Mouse (Mus musculus) bone marrow macrophage, adult 2 months (primary cell): ENCODE results near the gene Tfrc. TPM values are rescaled to one million over a fixed set of nuclear protein-coding genes. Genes with fewer than 3 reads are reported as not detected.

Experiments
- H3K27ac ChIP-seq: 2 replicates; pipeline ENCODE4 v1.5.1; 2012; ENCODE audit warnings: low read depth, low read length; ENCODE audit not compliant: insufficient read depth
- H3K4me1 ChIP-seq: 2 replicates; pipeline ENCODE4 v1.6.1; 2012; ENCODE audit warnings: low read length; ENCODE audit not compliant: control insufficient read depth, insufficient read depth
- H3K4me3 ChIP-seq: 2 replicates; pipeline ENCODE4 v1.5.1; 2012; ENCODE audit warnings: mild to moderate bottlenecking, low read length, moderate library complexity; ENCODE audit not compliant: insufficient read depth
- CTCF ChIP-seq: IDR thresholded peaks from 2 replicates; pipeline ENCODE4 v1.5.1; 2012; ENCODE audit warnings: low read depth, mild to moderate bottlenecking, low read length, moderate library complexity
- POLR2A ChIP-seq: IDR thresholded peaks from 2 replicates; pipeline ENCODE4 v1.6.1; 2012; ENCODE audit warnings: mild to moderate bottlenecking, low read depth, low read length, borderline replicate concordance
- polyA plus RNA-seq: library from polyadenylated mRNA; stranded (reverse); fragments of >200 nt; gene quantifications from 2 replicates; pipeline ENCODE4 v1.2.4, GENCODE M21; 2012; ENCODE audit not compliant: missing spikeins, insufficient read depth, insufficient read length

Tfrc gene
- polyA plus RNA-seq, 1 experiment = 45.0 TPM

GRCm38 (mm10) chr16:32659385-32659784 lies 50.7 kb downstream of the Tfrc start:
- Histone ChIP-seq H3K27ac (no peak overlapping the region), H3K4me3 (no peak overlapping the region), H3K4me1 (peaks cover 18% of the 10 kb centered on the region)
- no peak for TF ChIP-seq POLR2A
- TF ChIP-seq CTCF = peak; percentile 91

GRCm38 (mm10) chr16:32660095-32660494 lies 51.4 kb downstream of the Tfrc start:
- H3K27ac ChIP-seq = no peak overlapping the region
- TF ChIP-seq CTCF (no peak), POLR2A (no peak)
- peaks cover 20% of the 10 kb centered on the region for H3K4me1 ChIP-seq

GRCm38 (mm10) chr16:32660557-32661321 lies 52.0 kb downstream of the Tfrc start:
- H3K4me1 ChIP-seq = peaks cover 25% of the 10 kb centered on the region
- no peak for TF ChIP-seq POLR2A
- no peak for TF ChIP-seq CTCF
- no peak overlapping the region for H3K4me3 ChIP-seq
- H3K27ac ChIP-seq = no peak overlapping the region

More at GRCm38 (mm10) chr16:32660095-32660494, 51.4 kb downstream of the Tfrc start:
- no peak overlapping the region for H3K4me3 ChIP-seq

- TF ChIP-seq POLR2A (no peak), CTCF (no peak)
- peaks cover 24% of the 10 kb centered on the region for H3K4me1 ChIP-seq
- no peak overlapping the region for H3K4me3 ChIP-seq
- no peak overlapping the region for H3K27ac ChIP-seq
Observed at GRCm38 (mm10) chr16:32661493-32661921, 52.8 kb downstream of the Tfrc start.

GRCm38 (mm10) chr16:32662372-32662771 lies 53.7 kb downstream of the Tfrc start:
- Histone ChIP-seq H3K4me1 (peaks cover 22% of the 10 kb centered on the region), H3K4me3 (no peak overlapping the region), H3K27ac (no peak overlapping the region)
- no peak for TF ChIP-seq CTCF
- TF ChIP-seq POLR2A = no peak

GRCm38 (mm10) chr16:32663231-32663858 lies 54.6 kb downstream of the Tfrc start:
- peaks cover 22% of the 10 kb centered on the region for H3K4me1 ChIP-seq

GRCm38 (mm10) chr16:32664211-32664610 lies 55.5 kb downstream of the Tfrc start:
- H3K27ac ChIP-seq = no peak overlapping the region
- H3K4me1 ChIP-seq = peaks cover 22% of the 10 kb centered on the region
- no peak overlapping the region for H3K4me3 ChIP-seq
- TF ChIP-seq CTCF (no peak), POLR2A (no peak)

More at GRCm38 (mm10) chr16:32663231-32663858, 54.6 kb downstream of the Tfrc start:
- TF ChIP-seq POLR2A (no peak), CTCF (no peak)
- Histone ChIP-seq H3K27ac (no peak overlapping the region), H3K4me3 (no peak overlapping the region)

- H3K4me3 ChIP-seq = no peak overlapping the region
Observed at GRCm38 (mm10) chr16:32665851-32666665, 57.3 kb downstream of the Tfrc start.

GRCm38 (mm10) chr16:32666671-32667551 lies 58.2 kb downstream of the Tfrc start:
- Histone ChIP-seq H3K27ac (no peak overlapping the region), H3K4me1 (peaks cover 22% of the 10 kb centered on the region), H3K4me3 (no peak overlapping the region)
- no peak for TF ChIP-seq CTCF
- TF ChIP-seq POLR2A = no peak

More at GRCm38 (mm10) chr16:32665851-32666665, 57.3 kb downstream of the Tfrc start:
- 0 out of 2 replicates have a peak overlapping the region, but pooled peaks have one; percentile 24 for H3K27ac ChIP-seq
- TF ChIP-seq CTCF (no peak), POLR2A (no peak)
- H3K4me1 ChIP-seq = peaks cover 22% of the 10 kb centered on the region
